Mouse (Mus musculus) right cerebral cortex, postnatal 36 days (tissue): ENCODE measurements around the gene Cep89.

Experiments used
- DNase-seq, 2 experiments: peaks; one replicate each; pipeline ENCODE4 v3.0.0; 2022; ENCODE audit warnings: low spot score in 2 of 2, mixed read lengths in 1 of 2

The Cep89 gene

GRCm38 (mm10) chr7:35396542-35397168, at the start of gene Cep89, which contains the start of gene Faap24:
TSS of gene Cep89 (plus strand) at chr7:35397035.
TSS of gene Faap24 (minus strand) at chr7:35396836.
- DNase-seq = peak; percentile 93 to 97

DNA sequence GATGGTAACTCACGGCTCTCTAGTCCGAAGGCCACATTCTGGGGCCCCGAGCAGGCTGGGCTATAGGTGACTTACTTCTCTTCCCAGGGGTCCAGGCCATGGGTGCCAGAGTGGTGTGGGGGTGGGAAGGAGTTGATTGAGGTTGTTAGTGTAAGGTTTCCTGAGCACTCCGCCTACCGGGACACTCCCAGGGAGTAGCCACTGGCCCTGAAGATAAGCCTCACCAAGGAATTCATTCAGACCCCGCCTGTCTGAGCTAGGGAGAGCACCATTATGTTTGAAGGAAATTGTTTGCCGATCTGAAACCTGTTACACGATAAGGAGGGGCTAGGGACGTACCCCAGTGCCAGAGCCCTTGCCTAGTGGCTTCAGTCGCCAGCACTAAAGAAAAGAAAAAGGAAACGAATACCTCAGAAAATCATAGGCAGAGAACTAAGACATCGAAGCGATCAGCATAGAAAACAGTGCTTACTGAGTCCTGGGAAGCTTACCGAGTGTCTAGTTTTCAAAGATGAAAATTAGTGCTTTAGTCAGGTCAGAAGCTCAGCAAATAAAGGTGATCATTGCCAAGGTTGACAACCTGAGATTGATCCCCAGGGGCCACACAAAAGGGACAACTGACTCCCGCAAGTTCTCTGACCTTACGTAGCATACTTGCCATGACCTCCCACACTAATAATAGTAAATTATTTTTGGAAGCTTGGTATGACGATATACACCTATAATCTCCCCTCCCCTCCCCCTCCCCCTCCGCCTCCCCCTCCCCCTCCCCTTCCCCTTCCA, 48.7 kb upstream of the Cep89 start:
- no peak for DNase-seq

DNA sequence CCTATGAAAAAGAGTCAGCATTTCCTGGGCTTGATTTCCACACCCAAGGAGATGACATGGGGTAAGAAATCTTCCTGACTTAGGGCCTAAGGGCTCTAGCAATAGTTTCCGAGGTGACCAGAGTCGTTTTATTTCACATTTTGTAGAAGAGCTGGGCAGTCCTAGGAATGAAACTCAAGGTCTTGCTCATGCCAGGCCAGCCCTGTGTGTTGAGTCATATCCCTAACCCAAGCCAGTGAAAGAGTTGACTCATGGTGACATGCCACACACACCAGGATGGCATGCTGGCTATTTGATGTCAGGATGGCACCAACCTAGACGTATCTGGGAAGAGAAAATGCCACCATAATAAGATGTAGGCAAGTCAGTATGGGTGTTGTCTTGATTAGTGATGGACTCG, 47.8 kb upstream of the Cep89 start:
- no peak for DNase-seq

GRCm38 (mm10) chr7:35349886-35350684, 46.8 kb upstream of the Cep89 start:
- DNase-seq = no peak

DNA sequence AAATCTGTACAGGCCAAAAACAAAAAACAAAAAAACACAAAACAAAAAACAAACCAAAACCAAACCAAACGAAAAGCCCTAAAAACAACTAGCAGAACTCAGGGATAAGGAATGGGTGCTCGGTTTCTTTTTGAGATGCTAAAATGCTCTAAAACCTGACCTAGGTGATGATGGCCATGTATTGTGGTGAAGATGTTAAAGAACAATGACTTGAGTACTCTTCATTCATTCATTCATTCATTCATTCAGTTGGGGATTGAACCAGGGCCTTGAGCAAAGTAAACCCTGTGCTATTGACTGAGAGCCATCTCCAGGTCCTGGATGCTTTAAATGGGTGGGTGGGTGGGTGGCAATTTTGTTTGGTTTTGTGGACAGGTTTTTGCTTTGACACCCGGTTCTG, 45.7 kb upstream of the Cep89 start:
- DNase-seq = no peak

DNA sequence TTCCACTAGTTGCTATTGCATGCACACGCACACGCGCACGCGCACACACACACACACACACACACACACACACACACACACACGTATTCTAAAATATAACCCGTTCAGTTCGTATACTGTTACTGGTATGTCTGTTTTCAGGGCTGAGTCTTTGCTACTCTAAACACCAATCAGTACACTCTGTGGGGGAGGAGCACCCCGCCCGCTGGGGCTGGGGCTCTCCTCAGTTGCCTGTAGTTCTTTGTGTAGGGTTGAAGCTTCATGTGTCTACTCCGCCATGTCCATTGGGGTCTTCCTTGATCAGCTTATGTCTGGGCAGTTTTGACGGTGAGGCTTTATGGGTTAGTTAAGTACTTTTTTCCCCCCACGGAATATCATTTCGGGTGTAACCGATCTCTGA, 43.5 kb upstream of the Cep89 start:
- no peak for DNase-seq

DNA sequence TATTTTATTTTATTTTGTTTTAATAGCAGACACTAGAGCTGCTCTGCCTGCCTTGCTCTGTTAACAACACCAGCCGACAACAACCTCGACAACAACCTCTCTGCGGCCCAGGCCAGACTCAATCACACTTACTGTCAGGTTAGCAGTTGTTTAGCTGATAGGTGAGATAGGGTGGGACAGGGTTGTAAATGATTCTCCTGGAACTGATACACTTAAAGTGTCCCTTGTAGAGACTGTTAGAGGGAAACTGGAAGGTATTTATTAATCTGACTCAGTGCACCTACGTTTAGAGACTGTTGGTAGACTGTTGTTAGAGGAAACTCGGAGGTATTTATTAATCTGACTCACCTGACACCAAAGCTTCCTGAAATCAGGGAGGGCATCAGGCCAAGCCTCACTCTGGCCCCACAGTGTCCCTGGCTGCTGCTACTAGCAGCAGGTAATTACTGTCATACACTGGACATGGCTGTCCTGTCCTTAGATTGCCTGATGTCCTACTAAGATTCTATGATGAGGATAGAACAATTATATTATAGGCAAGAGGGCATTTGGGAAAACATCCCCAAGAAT, 41.4 kb upstream of the Cep89 start:
- no peak for DNase-seq

DNA sequence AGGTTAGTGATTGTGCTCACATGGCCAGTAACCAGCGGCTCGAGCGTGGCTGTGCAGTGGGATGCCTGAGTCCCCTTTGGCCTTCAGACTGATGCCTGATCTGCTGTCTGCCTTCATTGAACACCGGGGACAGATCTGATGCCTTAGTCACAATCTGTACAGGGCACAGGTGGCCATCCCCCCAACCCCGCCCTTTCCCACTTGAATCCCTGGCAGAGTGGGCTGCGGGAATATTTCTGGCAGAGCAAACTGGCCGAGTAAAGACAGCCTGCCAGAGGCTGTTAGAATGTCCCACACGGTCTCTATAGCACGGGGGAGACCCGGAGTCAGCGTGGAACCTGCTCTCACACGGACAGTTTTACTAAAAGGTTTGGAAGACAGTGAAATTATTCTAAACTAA, 39.2 kb upstream of the Cep89 start:
- DNase-seq = no peak

- DNase-seq = no peak
Measured at GRCm38 (mm10) chr7:35362253-35362652, 34.6 kb upstream of the Cep89 start.

GRCm38 (mm10) chr7:35362868-35363267, 34.0 kb upstream of the Cep89 start:
- DNase-seq = no peak

DNA sequence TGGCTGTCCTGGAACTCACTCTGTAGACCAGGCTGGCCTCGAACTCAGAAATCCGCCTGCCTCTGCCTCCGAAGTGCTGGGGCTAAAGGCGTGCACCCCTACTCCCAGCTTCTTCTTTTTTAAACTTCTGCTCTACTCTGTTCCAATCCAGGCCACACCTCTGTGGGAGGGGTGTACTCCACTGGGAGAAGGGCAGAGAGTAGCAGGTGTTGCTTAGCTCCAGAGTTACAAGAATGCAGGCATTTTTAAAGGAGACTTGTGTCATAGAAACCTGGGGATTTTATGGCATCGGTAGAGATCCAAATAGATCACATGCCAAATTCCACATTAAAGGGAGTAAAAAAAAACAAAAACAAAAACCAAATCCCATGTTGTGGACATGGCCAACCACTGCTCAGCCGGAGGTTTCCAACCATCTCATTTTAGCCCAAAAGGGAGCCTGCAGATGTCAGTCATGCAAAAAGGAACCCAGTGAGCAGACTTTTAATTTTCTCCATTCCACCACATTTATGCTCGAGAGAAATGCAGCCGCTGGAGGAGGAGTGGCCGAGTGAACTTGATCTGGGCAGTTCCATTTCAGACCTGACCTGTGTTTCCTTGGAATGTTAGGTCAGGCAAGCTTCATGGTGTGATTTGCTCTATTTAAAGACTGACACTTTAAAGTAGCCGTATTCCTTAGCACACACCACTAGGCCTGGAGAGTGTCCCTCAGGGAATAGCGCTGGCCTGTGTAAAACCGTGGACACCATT, 31.5 kb upstream of the Cep89 start:
- DNase-seq = no peak

DNA sequence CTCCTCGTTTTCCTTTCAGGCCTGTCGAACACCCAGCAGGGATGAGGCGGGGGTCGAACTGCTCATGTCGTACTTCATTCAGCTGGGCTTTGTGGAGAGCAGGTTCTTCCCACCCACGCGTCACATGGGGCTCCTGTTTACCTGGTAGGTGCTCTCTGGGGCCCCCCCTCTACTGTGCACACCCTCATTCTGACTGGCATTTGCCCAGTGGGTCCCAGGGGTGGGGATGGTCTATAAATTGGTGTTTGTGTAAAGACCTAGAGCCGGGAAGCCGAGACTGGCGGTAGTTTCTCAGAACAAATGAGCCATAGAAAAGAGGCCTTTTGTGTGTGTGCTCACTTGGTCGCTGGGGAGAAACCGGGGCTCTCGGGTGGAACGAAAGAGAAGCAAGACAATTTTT, 25.7 kb upstream of the Cep89 start:
- DNase-seq = no peak

DNA sequence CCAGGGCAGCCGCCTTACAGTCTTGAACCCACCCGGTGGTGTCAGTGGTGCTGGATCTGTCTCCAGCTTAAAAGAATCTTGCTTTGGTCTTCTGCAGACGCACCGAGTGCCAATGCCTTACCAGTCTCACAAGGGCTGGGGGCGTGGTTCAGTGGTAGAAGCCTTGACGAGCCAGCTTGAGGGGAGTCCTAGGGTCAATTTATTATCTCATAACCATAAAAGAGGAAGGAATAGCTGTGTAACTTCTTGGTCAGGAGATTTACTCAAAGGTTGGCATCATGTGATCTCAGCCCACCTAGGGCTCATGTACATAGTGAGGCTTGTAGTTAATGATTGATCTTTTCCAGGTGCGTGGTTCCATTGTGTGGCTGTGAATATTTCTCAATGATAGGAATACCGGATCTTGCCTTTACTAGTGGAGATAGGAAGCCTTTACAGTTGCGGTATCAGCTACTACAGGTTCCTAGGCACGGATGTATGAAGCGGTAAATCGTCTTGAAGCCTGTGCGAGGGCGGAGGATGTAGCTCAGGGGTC, 24.3 kb upstream of the Cep89 start:
- no peak for DNase-seq

GRCm38 (mm10) chr7:35373146-35373989, 23.5 kb upstream of the Cep89 start:
- DNase-seq = no peak

- no peak for DNase-seq
Measured at GRCm38 (mm10) chr7:35374265-35374664, 22.6 kb upstream of the Cep89 start.

GRCm38 (mm10) chr7:35376623-35377022, 20.2 kb upstream of the Cep89 start:
- no peak for DNase-seq

DNA sequence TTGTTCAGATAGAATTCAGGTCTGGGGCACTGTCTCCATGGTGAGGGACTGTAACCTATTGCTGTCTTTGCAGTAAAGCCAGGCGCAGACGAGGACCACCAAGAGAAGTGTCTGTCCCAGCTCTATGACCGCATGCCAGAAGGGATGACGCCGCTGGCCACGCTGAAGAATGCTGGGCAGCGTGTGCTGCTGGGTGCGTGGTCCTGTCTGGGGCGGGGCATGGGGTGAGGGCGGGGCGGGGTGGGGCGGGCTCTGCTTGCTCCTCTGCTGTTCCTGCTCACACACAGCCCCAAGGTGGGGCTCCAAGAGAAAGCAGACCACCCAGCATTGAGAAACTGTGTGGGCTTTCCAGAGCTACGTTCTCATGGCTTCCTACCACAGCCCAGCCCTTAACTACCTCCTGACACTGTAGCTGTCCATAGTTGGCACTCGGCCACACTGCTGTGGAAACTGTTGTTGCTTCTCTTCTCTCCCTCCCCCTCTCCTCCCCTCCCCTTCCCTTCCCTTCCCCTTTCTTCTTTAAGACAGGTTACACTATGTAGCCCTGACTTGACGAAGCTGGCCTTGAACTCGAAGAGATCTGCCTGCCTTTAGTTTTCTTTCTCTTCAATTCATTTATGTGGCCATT, 17.2 kb upstream of the Cep89 start:
- no peak for DNase-seq

- DNase-seq = no peak
Measured at GRCm38 (mm10) chr7:35380351-35380750, 16.5 kb upstream of the Cep89 start.

DNA sequence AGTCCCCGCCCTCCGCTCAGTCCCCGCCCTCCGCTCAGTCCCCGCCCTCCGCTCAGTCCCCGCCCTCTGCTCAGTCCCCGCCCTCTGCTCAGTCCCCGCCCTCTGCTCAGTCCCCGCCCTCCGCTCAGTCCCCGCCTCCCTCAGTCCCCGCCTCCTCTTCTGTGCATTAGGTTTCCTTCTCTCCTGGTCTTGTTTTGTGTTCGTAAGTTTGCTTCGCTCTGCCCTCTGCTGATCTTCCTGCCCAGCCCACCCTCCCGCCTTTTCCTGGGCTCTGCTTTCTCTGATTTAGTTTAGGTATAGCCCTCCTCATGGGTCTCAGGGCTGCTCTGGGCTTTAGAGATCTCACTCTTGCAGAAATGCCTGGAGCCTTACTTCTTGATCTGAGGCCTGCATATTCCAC, 15.0 kb upstream of the Cep89 start:
- DNase-seq = no peak
